Mouse (Mus musculus) stomach, postnatal 0 days (tissue): ENCODE measurements around the gene Bicc1. TPM values are rescaled to one million over a fixed set of nuclear protein-coding genes. Genes with fewer than 3 reads are reported as not detected.

ENCODE experiments used
- ATAC-seq: fragments of 200-750 bp; cut with Nextera tagmentation; 2 replicates; pipeline ENCODE4 v1.8.0; 2017; ENCODE audit not compliant: low FRiP score, low TSS enrichment
- DNase-seq: peaks from one replicate; pipeline ENCODE4 v3.0.0-alpha.2; 2016; ENCODE audit warnings: low spot score
- H3K27ac ChIP-seq: fragments of 300-500 bp; sonication (generic); replicated peaks from 2 replicates; pipeline ENCODE4 v1.5.1; 2014; ENCODE audit warnings: mild to moderate bottlenecking, control low read depth
- H3K27me3 ChIP-seq: fragments of 300-500 bp; sonication (generic); 2 replicates; pipeline ENCODE4 v1.6.1; 2014; ENCODE audit warnings: low read length; ENCODE audit not compliant: control insufficient read depth, insufficient read depth
- H3K36me3 ChIP-seq: fragments of 300-500 bp; sonication (generic); 2 replicates; pipeline ENCODE4 v1.6.1; 2014; ENCODE audit warnings: low read length, mixed read lengths; ENCODE audit not compliant: control insufficient read depth, insufficient read depth
- H3K4me1 ChIP-seq: fragments of 300-500 bp; sonication (generic); replicated peaks from 2 replicates; pipeline ENCODE4 v1.6.1; 2014; ENCODE audit warnings: antibody characterized with exemption; ENCODE audit not compliant: control insufficient read depth, insufficient read depth
- H3K4me2 ChIP-seq: fragments of 300-500 bp; sonication (generic); replicated peaks from 2 replicates; pipeline ENCODE4 v1.6.1; 2014; ENCODE audit warnings: low read depth, mild to moderate bottlenecking, control low read depth, moderate library complexity
- H3K4me3 ChIP-seq: fragments of 300-500 bp; sonication (generic); 2 replicates; pipeline ENCODE4 v1.5.1; 2014; ENCODE audit warnings: low read depth, low read length, control low read depth
- H3K9ac ChIP-seq: fragments of 300-500 bp; sonication (generic); 2 replicates; pipeline ENCODE4 v1.6.1; 2014; ENCODE audit warnings: mild to moderate bottlenecking, low read length, control low read depth, mixed read lengths
- H3K9me3 ChIP-seq: fragments of 300-500 bp; sonication (generic); 2 replicates; pipeline ENCODE4 v1.6.1; 2016; ENCODE audit warnings: low read length; ENCODE audit not compliant: control insufficient read depth
- CTCF ChIP-seq: IDR thresholded peaks from 2 replicates; pipeline ENCODE4 v1.5.1; 2016; ENCODE audit warnings: antibody characterized with exemption, low read depth, mild to moderate bottlenecking, moderate library complexity
- EP300 ChIP-seq: optimal IDR thresholded peaks from 2 replicates; pipeline ENCODE3; 2016; ENCODE audit warnings: antibody characterized with exemption
- WGBS: fragments of 180-500 bp; shearing (Covaris S2); extraction: QIAGEN DNeasy Blood & Tissue Kit; methylation state at CpG from one replicate; pipeline ENCODE4 v1.1.7; 2014; 5-methylcytosine and 5-hydroxymethylcytosine counted together
- polyA plus RNA-seq: library from polyadenylated mRNA; unstranded; fragments of >200 nt; fragmentation: Nextera tagmentation; extraction: Ambion mirVana; gene quantifications from 2 replicates; pipeline ENCODE4 v1.2.1, GENCODE M21; 2015

Gene Bicc1
- polyA plus RNA-seq, 1 experiment from 2014 or later: 9.8 TPM

DNA sequence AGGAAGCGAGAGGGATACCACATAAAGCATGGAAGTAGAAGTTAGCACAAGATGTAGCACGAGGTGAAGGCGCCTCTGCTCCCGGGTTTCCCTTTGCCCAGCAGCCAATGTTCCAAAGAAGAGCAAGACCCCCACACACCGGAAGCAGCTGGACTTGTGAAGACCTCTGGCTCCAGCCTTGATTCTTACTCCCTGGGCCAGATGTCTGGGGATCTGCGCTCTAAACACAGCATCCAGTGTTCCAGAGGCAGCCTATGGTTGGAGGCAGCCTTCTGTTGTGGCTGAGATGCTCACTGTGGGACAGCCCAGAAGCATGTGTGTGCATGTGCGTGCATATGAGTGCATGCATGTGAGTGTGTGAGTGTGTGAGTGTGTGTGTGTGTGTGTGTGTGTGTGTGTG, 35.2 kb upstream of the Bicc1 start:
- Histone ChIP-seq H3K4me1 (no peaks in the 10 kb centered on the region), H3K27ac (no peak overlapping the region), H3K4me2 (no peak overlapping the region), H3K4me3 (no peak overlapping the region), H3K36me3 (no peaks in the 10 kb centered on the region), H3K9ac (no peak overlapping the region), H3K27me3 (no peaks in the 10 kb centered on the region), H3K9me3 (no peaks in the 10 kb centered on the region)
- TF ChIP-seq EP300: no peak
- TF ChIP-seq CTCF: no peak
- 73% methylated on average over 7 of the region's 7 CpGs for WGBS
- DNase-seq: no peak
- ATAC-seq: no peak

DNA sequence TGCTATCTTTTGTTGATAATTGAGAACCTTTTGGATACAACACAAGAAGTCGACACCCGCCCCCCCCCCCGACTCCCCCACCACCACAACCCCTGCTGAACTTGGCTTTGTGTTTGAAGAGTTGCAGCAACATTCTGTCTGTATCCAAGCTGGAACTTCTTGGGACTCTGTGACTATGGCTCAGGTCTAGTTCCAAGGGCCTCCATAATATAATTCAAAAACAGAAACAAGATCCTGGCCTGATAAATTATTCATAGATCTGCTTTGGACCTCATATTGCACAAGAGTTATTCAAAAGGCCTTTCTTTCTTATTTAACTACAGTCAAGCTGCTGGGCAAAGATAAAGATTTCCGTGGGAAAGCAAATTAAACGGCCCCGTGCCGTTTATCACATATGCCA, 33.8 kb upstream of the Bicc1 start:
- no peak overlapping the region for H3K27ac ChIP-seq
- no peak for TF ChIP-seq CTCF
- no peak for TF ChIP-seq EP300
- ATAC-seq (peak; percentile 43; the same call in 1 of the 2 replicates), DNase-seq (no peak)
- 36% methylated on average over 7 of the region's 7 CpGs for WGBS
- H3K4me2 ChIP-seq: no peak overlapping the region
- H3K4me1 ChIP-seq: no peaks in the 10 kb centered on the region
- H3K9me3 ChIP-seq: no peaks in the 10 kb centered on the region
- H3K36me3 ChIP-seq: no peaks in the 10 kb centered on the region
- H3K4me3 ChIP-seq: no peak overlapping the region
- H3K9ac ChIP-seq: no peak overlapping the region
- H3K27me3 ChIP-seq: no peaks in the 10 kb centered on the region

DNA sequence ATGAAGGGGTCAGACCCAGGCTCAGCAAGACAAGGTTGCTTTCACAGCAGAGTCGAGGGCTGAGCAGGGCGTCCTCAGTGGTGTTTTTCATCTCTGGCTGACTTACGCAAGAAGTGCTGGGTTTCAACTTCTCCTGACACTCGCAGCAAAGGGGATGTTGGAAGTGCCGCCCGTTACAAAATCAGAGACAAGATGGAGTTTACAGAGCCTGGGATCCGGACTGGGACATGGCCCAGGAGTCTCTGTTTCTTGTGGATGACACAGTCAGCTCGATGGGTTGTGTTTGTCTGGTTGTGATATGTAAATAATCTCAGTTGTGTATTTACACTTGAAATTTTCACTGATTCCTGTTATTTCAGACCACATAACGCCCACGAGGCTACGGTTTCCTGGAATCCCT, 33.4 kb upstream of the Bicc1 start:
- no peaks in the 10 kb centered on the region for H3K9me3 ChIP-seq
- H3K4me2 ChIP-seq: no peak overlapping the region
- H3K9ac ChIP-seq: no peak overlapping the region
- 38% methylated on average over 11 of the region's 11 CpGs for WGBS
- TF ChIP-seq CTCF: no peak
- no peak for TF ChIP-seq EP300
- H3K4me3 ChIP-seq: no peak overlapping the region
- ATAC-seq (peak; percentile 63; the same call in 1 of the 2 replicates), DNase-seq (no peak)
- H3K4me1 ChIP-seq: no peaks in the 10 kb centered on the region
- no peaks in the 10 kb centered on the region for H3K36me3 ChIP-seq
- H3K27me3 ChIP-seq: no peaks in the 10 kb centered on the region
- 0 out of 2 replicates have a peak overlapping the region, but pooled peaks have one; percentile 50 for H3K27ac ChIP-seq

DNA sequence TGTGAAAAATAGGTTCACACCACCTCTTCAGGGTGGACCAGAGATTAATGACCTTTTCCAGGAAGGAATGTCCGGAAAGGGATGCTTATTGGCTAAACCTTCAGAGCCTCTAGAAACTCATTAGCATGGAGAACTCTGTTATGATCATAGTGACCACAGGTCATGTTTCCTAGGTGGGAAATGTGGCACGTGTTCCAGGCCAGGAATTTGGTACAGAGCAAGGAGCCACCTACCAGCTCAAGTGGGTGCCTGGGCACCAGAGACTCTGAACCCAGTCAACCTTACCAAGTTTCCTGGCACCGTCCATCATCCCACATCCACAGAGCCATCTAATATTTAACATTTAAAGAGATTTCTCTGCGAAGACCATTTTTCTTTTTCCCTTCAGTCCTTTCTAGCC, 29.2 kb upstream of the Bicc1 start:
- no peak overlapping the region for H3K4me2 ChIP-seq
- ATAC-seq (no peak), DNase-seq (no peak)
- H3K9ac ChIP-seq: no peak overlapping the region
- TF ChIP-seq CTCF (no peak), EP300 (no peak)
- no peak overlapping the region for H3K27ac ChIP-seq
- no peaks in the 10 kb centered on the region for H3K9me3 ChIP-seq
- H3K36me3 ChIP-seq: no peaks in the 10 kb centered on the region
- H3K4me1 ChIP-seq: no peaks in the 10 kb centered on the region
- no peak overlapping the region for H3K4me3 ChIP-seq
- 83% methylated on average over 4 of the region's 4 CpGs for WGBS
- H3K27me3 ChIP-seq: no peaks in the 10 kb centered on the region

DNA sequence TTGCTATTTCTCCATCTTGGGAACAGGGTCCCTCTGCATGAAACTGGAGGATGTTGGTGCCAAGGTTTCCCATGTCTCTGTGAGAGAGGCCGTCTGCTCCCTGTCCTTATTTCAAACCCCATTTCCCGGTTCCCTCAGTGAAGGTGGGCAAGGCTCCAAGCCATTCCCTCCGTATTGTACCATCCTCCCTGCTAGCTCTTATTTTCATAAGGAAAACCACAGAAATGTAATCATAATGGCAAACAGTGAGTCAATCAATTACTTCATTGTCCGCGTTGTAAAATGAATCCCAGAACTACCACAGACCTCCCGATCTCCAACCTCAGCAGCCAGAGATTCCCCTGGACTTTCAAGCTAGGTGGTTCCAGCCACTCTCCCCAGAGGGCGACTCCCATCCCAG, 25.6 kb upstream of the Bicc1 start:
- no peak for DNase-seq
- no peaks in the 10 kb centered on the region for H3K36me3 ChIP-seq
- H3K9me3 ChIP-seq: no peaks in the 10 kb centered on the region
- H3K9ac ChIP-seq: no peak overlapping the region
- H3K4me3 ChIP-seq: no peak overlapping the region
- no peak overlapping the region for H3K4me2 ChIP-seq
- no peaks in the 10 kb centered on the region for H3K27me3 ChIP-seq
- WGBS: 62% methylated on average over 7 of the region's 7 CpGs
- no peak for TF ChIP-seq EP300
- no peak for TF ChIP-seq CTCF
- ATAC-seq: no peak
- H3K27ac ChIP-seq: no peak overlapping the region
- H3K4me1 ChIP-seq: no peaks in the 10 kb centered on the region

DNA sequence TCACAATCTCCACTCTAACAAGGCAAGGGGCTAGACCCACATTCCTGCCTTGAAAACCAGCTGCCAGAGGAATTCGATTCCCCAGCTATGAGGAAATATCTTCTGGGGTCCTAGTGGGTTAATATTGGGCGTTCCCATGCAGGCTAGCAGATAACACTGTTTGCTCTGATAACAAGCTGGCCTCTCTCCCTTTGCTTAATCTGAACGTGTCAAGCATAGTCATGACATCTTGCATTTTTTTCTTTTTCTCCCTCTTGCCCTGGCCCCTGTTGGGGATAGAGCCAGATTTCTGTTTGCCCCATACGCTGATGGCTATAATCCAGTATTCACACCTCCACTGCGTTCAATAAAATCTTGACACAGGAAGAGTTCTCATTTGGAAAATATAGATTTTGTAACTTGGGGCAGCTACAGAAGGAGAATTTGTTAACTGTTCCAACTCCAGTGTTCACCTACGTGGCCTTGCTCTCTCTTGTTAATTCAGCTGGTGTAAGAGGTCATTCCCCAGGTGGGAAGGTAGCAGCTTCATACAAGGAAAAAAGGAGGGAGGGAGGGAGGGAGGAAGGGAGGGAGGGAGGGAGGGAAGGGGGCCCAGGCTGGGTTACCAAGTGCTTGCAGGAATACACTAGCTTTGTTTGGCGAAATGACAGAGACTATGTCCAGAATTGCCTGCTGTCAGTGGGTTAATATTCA, 24.0 kb upstream of the Bicc1 start:
- 32% methylated on average over 7 of the region's 7 CpGs for WGBS
- no peak for DNase-seq
- no peaks in the 10 kb centered on the region for H3K4me1 ChIP-seq

More for the DNA sequence above, 24.0 kb upstream of the Bicc1 start:
- ATAC-seq: no peak
- Histone ChIP-seq H3K4me3 (no peak overlapping the region), H3K9ac (no peak overlapping the region), H3K36me3 (no peaks in the 10 kb centered on the region), H3K9me3 (no peaks in the 10 kb centered on the region), H3K27ac (no peak overlapping the region), H3K27me3 (no peaks in the 10 kb centered on the region), H3K4me2 (no peak overlapping the region)
- TF ChIP-seq CTCF (no peak), EP300 (no peak)
